Mouse (Mus musculus): ENCODE data around the gene Ccdc181.
"Not testable (repeated sequence)": the region's sequence is repeated elsewhere in the genome, so short reads cannot be mapped to it uniquely, and the experiment has no call there.

Ccdc181 gene

DNA sequence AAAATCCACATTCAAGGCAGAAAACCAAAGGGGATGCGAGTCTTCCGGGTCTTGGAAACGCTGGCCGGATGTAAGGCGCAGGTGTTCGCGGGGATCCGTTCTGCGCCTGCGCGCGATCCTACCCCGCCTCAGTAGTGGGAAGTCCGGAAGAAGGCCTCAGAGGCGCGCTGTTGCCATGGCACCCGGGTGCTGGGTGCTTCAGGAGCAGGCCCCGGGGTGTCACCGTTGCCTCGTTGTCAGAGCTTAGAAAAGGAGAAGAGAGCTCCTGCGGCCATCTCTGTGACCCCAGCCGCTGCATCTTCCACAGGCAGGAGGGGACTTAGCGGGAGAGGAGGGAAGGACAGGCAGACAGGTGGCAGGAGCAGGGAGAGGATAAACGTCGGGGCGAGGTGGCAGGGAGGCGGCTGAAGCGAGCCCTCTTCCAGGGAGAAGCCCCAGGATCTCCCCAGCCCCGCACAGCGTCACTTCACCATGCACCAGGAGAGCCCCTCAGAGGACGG, at the start of gene Ccdc181:
Gene Ccdc181 (plus strand): TSS at position 131 of the 500 bp plus-strand sequence.
- peak; percentile 88 to 89 for DNase-seq (ENCODE audit: low spot score in 2 of 2)

- DNase-seq (ENCODE audit: low spot score in 2 of 2): not testable (repeated sequence)
These were observed 43.3 kb upstream of the Ccdc181 start for GRCm38 (mm10) chr1:164231937-164232570.

DNA sequence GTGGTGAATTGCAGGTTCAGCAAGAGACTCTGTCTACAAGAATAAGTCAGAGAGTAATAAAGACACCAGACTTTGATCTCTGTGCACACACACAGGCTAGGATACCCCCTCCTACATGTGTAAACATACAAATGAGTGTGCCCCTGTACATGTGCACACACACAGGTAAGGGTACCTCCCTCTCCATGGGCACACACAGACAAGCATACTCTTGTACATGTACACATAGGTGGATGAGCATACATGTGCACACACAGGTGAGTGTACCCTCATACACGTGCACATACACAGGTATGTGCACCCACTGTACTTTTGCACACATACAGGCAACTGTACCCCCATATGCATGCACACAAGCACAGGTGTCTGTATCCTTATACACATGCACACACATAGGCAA, 41.9 kb upstream of the Ccdc181 start:
- DNase-seq (ENCODE audit: low spot score in 2 of 2): no peak

- DNase-seq (ENCODE audit: low spot score in 2 of 2): no peak
These were observed 40.3 kb upstream of the Ccdc181 start for GRCm38 (mm10) chr1:164235078-164235477.

GRCm38 (mm10) chr1:164236078-164236477, 39.3 kb upstream of the Ccdc181 start:
- DNase-seq (ENCODE audit: low spot score in 2 of 2): peak in 1 of 2 experiments; percentile 25

DNA sequence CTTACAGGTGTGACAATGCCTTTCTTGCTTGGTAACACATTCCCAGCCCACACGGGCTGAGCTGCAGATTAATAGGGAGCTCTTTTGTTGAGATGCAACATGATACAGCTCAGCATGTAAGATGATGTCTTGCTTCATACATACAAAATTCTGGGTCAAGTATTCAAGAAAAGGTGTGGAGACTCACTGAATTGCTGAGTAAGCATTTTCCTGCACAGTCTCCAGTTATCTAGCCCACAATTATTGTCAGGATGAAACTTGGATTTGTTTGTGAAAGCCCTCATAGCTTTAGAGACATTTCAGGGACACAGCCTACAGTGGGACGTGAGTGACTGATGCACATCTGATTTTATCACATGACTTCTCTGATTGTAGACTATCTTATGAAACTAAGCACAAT, 33.9 kb upstream of the Ccdc181 start:
- no peak for DNase-seq (ENCODE audit: low spot score in 2 of 2)

DNA sequence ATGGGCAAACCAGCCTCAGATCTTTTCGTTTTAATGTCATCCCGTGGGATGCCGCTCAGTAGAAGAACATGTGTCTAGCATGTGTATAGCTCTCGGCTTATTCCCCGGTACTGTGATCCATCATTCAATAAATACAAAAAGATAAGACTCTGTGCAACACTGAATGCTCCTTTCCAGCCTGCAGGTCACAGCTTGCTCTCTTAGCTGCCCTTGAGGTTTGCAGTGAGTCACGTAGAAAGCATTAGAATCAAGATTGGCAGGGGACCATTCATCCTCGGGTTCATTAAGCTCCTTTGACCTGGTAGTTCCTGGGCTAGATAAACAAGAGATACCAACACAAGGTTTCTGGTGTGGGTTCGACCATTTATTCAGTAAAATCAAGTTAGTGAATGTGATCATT, 32.6 kb upstream of the Ccdc181 start:
- DNase-seq (ENCODE audit: low spot score in 2 of 2): peak in 1 of 2 experiments; percentile 42

DNA sequence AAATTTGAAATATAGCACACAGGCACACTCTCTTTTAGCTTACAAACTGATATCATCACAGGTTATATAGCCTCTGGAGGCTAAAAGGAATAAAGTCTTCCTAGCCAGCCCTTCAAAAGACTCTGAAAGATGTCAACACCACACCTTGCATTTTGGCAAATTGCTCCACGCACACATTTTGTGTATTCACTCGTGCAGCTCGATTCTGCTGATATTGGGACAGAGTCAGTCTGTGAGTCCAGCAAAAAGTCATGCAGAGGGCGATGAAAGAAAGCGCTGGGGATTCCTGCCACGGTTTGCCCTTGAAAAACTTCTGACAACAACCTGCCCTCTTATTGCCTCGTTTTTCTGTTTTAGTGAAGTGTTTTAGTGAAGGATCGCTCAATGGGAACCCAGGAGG, 27.9 kb upstream of the Ccdc181 start:
- DNase-seq (ENCODE audit: low spot score in 2 of 2): no peak

- DNase-seq (ENCODE audit: low spot score in 2 of 2): peak in 1 of 2 experiments; percentile 22
These were observed 27.4 kb upstream of the Ccdc181 start for GRCm38 (mm10) chr1:164247971-164248370.

GRCm38 (mm10) chr1:164248465-164249331, 26.7 kb upstream of the Ccdc181 start, which contains the start of gene Slc19a2:
Gene Slc19a2, plus strand, starts transcription at chr1:164249046.
- DNase-seq (ENCODE audit: low spot score in 2 of 2): peak; percentile 90 to 96

DNA sequence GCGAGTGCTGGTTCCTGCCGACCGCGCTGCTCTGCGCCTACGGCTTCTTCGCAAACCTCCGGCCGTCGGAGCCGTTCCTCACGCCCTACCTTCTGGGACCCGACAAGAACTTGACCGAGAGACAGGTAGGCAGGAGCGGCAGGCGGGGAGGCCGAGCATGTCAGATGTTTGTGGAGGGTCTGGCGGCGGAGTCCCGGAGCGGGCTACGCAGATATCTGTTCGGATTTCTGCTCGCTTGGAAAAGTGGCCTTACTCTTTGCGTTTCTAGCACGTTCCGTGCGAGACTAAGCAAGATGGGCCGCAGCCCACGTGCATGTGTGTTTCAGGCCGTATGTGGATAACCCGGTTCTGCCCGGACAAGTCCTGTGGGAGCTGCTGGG, 26.1 kb upstream of the Ccdc181 start:
- peak in 1 of 2 experiments; percentile 20 for DNase-seq (ENCODE audit: low spot score in 2 of 2)

- no peak for DNase-seq (ENCODE audit: low spot score in 2 of 2)
These were observed 24.8 kb upstream of the Ccdc181 start for GRCm38 (mm10) chr1:164250391-164251150.

DNA sequence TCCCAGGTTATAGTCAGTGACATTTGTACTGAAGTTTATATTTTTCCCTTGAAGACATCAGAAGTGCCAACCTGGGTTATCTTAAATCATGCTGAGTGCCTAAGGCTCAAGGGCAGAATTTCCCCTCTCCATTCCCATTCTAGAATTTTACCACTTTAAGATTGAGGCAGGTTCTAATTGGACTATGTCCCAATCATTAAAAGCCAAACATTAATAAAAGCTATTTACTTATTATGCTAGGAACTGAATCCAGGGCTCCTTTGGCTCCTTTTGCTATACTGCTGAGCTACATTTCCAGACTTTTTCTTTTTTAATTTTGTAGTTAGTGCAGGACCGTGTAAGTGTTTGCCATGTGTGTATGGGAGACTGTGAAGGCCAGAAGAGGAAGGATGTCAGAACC, 23.9 kb upstream of the Ccdc181 start:
- no peak for DNase-seq (ENCODE audit: low spot score in 2 of 2)

DNA sequence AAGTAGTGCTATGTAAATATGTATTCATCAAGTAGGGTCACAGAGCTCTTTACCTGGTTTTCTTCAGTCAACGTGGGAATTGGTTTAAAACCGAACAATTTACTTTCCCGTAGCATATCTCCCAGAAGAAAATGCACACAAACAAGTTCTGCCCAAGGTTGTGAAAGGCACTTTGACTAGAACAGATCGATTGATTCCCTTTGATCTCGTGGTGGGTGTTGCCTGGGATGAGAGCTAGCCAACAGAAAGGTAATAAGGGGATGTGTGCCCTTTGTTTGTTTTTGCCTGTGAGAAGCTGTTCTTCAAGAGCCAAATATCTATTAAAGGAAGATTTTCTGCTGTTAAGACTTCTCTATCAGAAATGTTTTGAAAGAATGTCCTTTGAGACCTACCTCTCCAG, 22.8 kb upstream of the Ccdc181 start:
- DNase-seq (ENCODE audit: low spot score in 2 of 2): no peak

- no peak for DNase-seq (ENCODE audit: low spot score in 2 of 2)
These were observed 20.5 kb upstream of the Ccdc181 start for GRCm38 (mm10) chr1:164254836-164255235.

DNA sequence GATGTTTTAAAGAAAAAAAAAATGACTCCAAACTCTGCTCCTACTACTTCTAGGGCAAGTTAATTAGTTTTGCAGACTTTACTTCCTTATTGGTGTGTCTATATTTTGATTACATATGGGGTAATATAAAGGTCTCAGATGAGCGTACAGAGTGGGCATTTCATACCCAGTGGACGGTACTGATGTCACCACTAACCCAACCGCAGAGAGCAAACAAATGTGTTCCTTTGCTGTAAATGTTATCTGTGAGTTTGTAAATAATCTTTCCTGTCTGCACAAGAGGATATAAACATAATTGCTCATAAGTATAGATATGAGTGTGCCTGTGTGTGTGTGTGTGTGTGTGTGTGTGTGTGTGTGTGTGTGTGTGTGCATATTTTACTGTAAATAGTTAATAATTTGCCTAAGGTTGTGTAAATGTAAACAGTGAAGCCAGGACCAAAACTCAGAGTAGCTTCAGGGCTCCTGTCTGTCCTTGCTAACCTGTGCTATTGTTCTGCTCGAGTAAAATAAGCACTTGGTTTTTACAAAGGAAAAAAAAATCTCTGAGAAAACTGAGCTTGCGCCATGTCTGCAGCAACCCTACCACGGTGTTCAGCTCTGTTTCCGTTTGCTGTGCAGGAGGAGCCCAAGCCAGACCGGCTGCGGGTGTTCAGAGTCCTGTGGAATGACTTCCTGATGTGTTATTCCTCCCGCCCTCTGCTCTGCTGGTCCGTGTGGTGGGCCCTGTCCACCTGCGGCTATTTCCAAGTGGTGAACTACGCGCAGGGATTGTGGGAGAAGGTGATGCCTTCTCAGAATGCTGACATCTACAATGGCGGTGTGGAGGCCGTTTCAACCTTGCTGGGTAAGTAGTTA, 15.0 kb upstream of the Ccdc181 start:
- no peak for DNase-seq (ENCODE audit: low spot score in 2 of 2)

GRCm38 (mm10) chr1:164261553-164261952, 13.8 kb upstream of the Ccdc181 start:
- peak in 1 of 2 experiments; percentile 19 for DNase-seq (ENCODE audit: low spot score in 2 of 2)

DNA sequence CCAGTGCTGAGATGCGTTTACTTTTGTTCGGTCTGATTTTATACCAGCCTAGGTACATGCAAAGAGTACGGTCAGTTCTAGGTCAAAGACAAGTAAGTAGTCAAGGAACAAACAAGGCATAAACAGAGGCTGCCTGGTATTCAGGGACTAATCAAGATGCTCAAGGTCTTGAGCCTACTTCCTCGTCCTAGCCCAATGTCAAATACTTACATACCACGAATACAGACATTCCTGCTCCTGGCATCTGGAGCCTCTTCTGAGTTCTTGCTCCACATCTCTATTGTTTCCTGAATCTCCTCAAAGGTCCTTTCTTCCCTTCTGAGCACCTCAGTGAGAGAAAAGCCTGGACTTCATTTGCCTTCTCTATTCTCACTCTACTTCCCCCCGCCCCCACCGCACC, 4.4 kb upstream of the Ccdc181 start:
- no peak for DNase-seq (ENCODE audit: low spot score in 2 of 2)

GRCm38 (mm10) chr1:164273659-164274058, 1.7 kb upstream of the Ccdc181 start:
- no peak for DNase-seq (ENCODE audit: low spot score in 2 of 2)

- DNase-seq (ENCODE audit: low spot score in 2 of 2): no peak
These were observed 1.2 kb downstream of the Ccdc181 start for GRCm38 (mm10) chr1:164276552-164276951.

- no peak for DNase-seq (ENCODE audit: low spot score in 2 of 2)
These were observed 3.9 kb downstream of the Ccdc181 start for GRCm38 (mm10) chr1:164279332-164279731.

All from urinary bladder, adult 18-20 months (tissue).